Mouse (Mus musculus): ENCODE measurements around the gene Fbxw11.

- peak; percentile 84 for TF ChIP-seq POLR2A (IDR thresholded peaks at IDR 0.05; ENCODE audit: control insufficient read depth, extremely low read depth, insufficient read depth, low read length, poor library complexity)
- 0 out of 2 replicates have a peak, but pooled peaks have one; percentile 20 for TF ChIP-seq CTCF (IDR thresholded peaks at IDR 0.05; ENCODE audit: borderline replicate concordance, control insufficient read depth, extremely low read depth, insufficient read depth, low read length, poor library complexity)
Measured at GRCm38 (mm10) chr11:32642249-32642876, at the start of gene Fbxw11.

Measured in thymus, adult 2 months (tissue).